Mouse (Mus musculus) macrophage (primary cell): ENCODE results near the gene Ribc1. TPM values are rescaled to one million over a fixed set of nuclear protein-coding genes. Genes with fewer than 3 reads are reported as not detected.

Experiments used
- H3K27ac ChIP-seq: fragments of 350-480 bp; formaldehyde crosslinking; 2 replicates; pipeline ENCODE4 v1.9.0; 2021
- H3K36me3 ChIP-seq: fragments of 350-480 bp; formaldehyde crosslinking; 2 replicates; pipeline ENCODE4 v1.9.0; 2021; ENCODE audit errors: inconsistent target
- H3K4me3 ChIP-seq: fragments of 350-480 bp; formaldehyde crosslinking; 2 replicates; pipeline ENCODE4 v1.9.0; 2021; ENCODE audit errors: inconsistent target
- H3K79me2 ChIP-seq: fragments of 350-480 bp; formaldehyde crosslinking; 2 replicates; pipeline ENCODE4 v1.9.0; 2021; ENCODE audit errors: inconsistent target
- WGBS: methylation state at CpG from one replicate; pipeline ENCODE4 v1.1.7; 2026; ENCODE audit warnings: inconsistent platforms; ENCODE audit not compliant: missing documents; 5-methylcytosine and 5-hydroxymethylcytosine counted together
- polyA plus RNA-seq: library from polyadenylated mRNA; stranded (reverse); fragments of 250-400 nt; gene quantifications from 3 replicates; pipeline ENCODE4 v1.2.4, GENCODE M21; 2018; ENCODE audit warnings: inconsistent platforms

Gene Ribc1
- polyA plus RNA-seq, 1 experiment from 2014 or later = 1.4 TPM

GRCm38 (mm10) chrX:151999006-151999710 lies 16.9 kb downstream of the Ribc1 start:
- WGBS = 86% methylated on average over 4 of the region's 4 CpGs
- H3K36me3 ChIP-seq = no peaks in the 10 kb centered on the region
- H3K4me3 ChIP-seq = no peak overlapping the region
- no peaks in the 10 kb centered on the region for H3K79me2 ChIP-seq
- no peak overlapping the region for H3K27ac ChIP-seq

Other genes with a start within 250 kb of the Ribc1 start
- 38.2 to 49.8 TPM (median 41.1 TPM) in 3 replicates for gene Huwe1, start 215.5 kb downstream of the Ribc1 start, polyA plus RNA-seq
- 54.2 to 72.9 TPM (median 55.0 TPM) in 3 replicates for gene Hsd17b10, start 14.4 kb downstream of the Ribc1 start, polyA plus RNA-seq
- gene Smc1a, start 133 bp upstream of the Ribc1 start, polyA plus RNA-seq = 40.1 to 97.8 TPM (median 50.7 TPM) in 3 replicates
- 26.0 to 39.1 TPM (median 29.2 TPM) in 3 replicates for gene Iqsec2, start 128.0 kb upstream of the Ribc1 start, polyA plus RNA-seq
- gene Kdm5c, start 216.7 kb upstream of the Ribc1 start, polyA plus RNA-seq = 31.6 to 40.2 TPM (median 39.9 TPM) in 3 replicates